Mouse (Mus musculus) neutrophil, adult 65 days (primary cell): ENCODE measurements around the gene Tbc1d17. TPM values are rescaled to one million over a fixed set of nuclear protein-coding genes. Genes with fewer than 3 reads are reported as not detected.

Experiments used
- total RNA-seq: library from RNA; stranded (reverse); gene quantifications from 2 replicates; pipeline ENCODE4 v1.2.4, GENCODE M21; 2023

Gene Tbc1d17
- total RNA-seq, result 69.2 and 85.6 TPM in 2 replicates

DNA sequence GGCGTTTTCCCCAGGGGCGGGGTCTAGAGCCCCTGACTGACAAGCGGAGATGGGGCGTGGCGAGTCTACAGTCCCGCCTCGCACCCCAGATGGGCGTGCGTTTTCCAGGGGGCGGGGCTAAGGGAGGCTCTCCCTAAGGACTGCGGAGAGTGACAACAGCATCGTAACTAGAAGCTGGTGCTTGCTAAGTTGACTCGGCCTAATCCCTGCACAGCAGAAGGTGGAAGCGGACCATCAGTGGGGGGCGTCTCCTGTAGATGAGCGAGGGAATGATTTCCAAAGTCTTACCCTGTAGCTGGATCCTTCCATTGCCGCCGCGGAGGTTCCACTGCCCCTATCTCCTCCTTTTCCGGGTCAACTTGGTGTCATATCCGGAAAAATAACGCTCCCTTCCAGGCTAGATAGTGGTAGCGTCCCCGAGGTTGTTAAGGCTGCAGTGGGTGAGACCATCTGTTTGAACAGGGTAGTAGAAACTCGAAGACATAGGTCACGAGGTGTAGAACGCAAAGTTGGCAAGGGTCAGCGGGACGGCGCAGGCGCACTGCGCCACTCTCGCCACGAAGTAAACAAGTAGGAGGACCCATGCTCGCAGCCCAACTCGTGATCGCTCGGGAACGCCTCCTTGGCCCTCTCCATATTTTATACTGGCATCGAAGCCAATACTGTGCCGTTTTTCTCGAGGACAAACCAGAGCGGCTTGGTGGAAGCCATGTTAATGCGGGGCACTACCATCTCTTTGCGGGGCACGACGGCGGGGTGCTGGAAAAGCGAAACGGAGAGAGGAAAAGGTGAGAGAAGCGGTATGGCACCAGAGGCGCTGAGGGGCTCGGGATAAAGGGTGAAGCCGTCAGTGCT is at the start of gene Tbc1d17, which contains the start of gene Akt1s1:
Gene Tbc1d17, minus strand, starts transcription at position 519 of the 855 bp plus-strand sequence.
Gene Akt1s1, plus strand, starts transcription at position 431 of the 855 bp plus-strand sequence.

DNA sequence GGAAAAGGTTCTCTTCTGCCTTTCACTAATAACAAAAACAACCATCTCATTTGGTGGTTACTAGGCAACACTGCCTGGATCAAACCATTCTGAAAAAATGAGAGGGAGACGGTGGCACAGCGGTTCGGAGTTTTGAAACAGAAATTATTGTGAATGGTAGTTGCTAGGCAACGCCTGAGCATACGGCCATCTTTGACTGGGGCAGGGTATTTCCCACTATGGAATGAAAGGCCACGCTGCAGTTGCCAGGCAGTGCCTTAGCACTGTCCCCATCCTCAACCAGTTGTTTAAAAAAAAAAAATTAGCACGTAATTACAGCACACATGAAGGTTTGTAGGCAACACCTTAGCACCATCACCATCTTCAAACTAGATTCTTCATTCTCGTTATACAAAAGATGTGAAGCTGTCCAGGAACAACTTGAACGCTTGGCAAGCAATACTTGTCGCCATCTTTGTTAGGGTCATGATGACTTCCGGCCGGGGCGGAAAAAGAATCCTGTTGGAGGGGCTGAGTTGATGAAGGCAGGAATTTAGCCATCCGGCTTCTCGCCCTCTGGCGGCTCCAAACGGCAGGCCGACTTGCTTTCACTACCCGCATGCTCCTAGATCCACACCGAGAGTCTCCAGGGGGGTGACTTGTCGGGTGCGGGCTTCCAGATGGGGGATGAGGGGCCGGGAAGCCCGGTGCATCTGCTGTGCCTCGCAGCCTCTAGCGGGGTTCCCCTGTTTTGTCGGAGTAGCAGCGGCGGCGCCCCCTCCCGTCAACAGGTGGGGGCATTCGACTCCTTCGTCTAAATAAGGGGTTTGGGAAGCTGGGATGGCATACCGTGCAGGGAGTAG is 46.9 kb upstream of the Tbc1d17 start, which contains the start of gene Fuz:
Gene Fuz, plus strand, starts transcription at position 487 of the 842 bp plus-strand sequence.

GRCm38 (mm10) chr7:44892276-44892921 is 43.5 kb upstream of the Tbc1d17 start, which contains the start of gene Med25:
Gene Med25 (minus strand): TSS chr7:44892712.

DNA sequence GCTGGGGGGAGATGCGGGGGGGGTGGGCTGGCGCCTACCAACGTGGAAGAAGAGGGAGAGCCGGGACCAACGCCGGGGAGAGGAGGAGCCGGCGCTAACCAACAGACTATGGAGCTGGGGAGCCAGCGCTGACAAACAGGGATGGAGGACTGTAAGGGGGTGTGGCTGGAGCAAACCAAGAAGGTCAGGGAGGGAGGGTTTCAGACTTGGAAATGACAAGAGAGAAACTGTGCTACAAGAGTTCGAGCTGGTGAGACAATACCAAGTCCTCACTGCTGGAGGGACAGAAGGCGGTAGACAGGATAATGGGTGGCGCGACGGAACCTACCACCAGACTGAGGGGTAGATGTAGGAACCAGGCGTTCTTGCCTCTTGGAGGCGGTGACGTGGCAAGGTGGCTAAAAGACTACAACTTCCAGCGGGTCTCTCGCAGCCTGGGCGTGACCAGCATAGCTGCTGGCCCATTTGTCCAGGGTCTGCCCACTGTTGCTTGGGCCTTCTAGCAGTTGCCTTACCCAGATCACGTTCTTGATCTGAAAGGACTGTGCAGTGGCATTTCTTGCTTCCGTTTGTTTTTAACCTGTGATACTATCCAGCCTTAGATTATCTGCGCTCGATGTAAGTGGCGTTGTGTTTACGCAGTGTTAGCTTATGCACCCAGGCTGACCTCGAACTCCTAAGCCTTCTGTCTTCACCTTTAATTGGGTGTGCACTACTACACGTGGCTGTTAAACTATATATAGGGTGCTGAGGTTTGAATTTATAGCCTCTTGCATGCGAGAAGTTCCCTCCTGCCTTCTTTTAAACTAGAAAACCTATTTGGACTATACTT is 21.0 kb upstream of the Tbc1d17 start, which contains the start of gene Ptov1:
Gene Ptov1, minus strand, starts transcription at position 92 of the 832 bp plus-strand sequence.

GRCm38 (mm10) chr7:44857042-44857552 is 8.2 kb upstream of the Tbc1d17 start, which contains the start of gene Pnkp:
Gene Pnkp (plus strand): TSS chr7:44857139.

DNA sequence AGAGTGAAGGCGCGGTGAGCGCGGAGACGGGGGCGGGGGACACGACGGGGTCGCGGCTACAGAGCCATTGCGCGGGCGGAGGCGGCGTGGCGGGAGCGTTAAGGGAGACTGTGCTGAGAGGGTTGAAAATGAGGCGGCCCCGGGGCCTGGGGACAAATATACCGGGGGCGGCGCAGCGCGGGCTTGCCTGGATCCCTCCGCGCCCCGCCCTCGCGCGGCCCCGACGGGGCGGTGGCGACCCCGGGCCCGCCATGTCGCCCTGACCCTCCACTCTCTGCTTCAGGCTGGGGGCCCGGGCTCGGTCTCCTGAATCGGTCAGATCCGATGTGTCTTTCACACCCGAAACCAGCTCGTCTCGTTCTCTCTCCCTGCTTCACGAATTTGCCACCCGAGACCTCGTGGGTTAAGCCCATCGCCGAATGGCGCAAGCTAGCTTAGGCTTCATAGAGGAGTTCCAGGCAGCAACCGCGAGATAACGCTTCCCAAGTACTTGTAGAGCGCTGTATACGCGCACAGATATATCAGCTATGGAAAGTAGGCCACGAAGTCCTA is 32.3 kb downstream of the Tbc1d17 start, which contains the start of gene Atf5:
Gene Atf5, minus strand, starts transcription at position 189 of the 552 bp plus-strand sequence.

DNA sequence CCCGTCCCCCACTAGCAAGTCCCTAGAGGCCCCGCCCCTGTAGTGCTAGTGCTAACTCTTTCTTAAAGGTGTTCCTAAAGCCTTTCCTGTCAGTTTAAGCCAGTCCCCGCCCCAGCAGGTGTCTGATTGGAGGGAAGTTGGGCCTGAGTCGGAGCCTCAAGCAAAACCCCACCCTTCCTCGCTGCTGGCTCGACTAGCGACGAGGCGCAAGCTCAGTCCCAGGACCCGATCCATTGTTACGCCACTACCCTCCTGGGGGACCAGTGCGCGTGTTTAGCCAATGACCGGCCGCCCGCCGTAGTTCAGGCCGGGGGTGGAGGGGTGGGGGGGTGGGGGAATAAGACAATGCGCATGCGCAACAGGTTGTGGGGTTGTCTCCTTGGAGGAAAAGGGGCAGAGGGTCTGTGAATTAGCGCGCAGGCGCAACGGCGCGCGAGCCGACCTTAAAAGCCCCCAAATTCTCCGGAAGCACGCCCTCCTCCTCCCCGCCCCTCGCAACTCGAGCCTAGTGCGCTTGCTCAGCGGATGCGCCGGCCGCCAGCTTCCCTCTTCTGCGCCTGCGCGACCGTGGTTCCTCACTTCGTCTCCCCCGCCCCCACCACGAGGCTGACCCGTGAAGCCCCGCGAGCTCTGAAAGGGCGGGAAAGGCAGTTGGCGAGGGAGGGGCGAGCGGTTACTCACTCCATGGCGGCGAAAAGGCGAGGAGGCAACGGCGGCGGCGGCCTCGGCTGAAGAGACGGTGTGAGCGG is 33.0 kb downstream of the Tbc1d17 start, which contains the start of the genes Nup62 and Il4i1:
Gene Nup62, plus strand, starts transcription at position 368 of the 749 bp plus-strand sequence.
Gene Il4i1, plus strand, starts transcription at position 667 of the 749 bp plus-strand sequence.

Other genes starting within 250 kb of the Tbc1d17 start
- gene Myh14, start 178.2 kb downstream of the Tbc1d17 start, total RNA-seq, result not detected in 2 replicates
- not detected in 2 replicates for gene Izumo2, start 140.3 kb downstream of the Tbc1d17 start, total RNA-seq
- gene Vrk3, start 100.7 kb downstream of the Tbc1d17 start, total RNA-seq, result 43.2 and 46.2 TPM in 2 replicates
- 0.13 and 0.98 TPM in 2 replicates for gene Zfp473, start 98.0 kb downstream of the Tbc1d17 start, total RNA-seq
- 43.7 and 56.6 TPM in 2 replicates for gene Nup62, start 33.0 kb downstream of the Tbc1d17 start, total RNA-seq
- 0.54 and 0.63 TPM in 2 replicates for gene Il4i1, start 32.7 kb downstream of the Tbc1d17 start, total RNA-seq
- 5.5 and 6.4 TPM in 2 replicates for gene Atf5, start 32.4 kb downstream of the Tbc1d17 start, total RNA-seq
- 13.8 and 19.9 TPM in 2 replicates for gene Akt1s1, start 88 bp downstream of the Tbc1d17 start, total RNA-seq
- gene Pnkp, start 8.1 kb upstream of the Tbc1d17 start, total RNA-seq, result 520 and 612 TPM in 2 replicates
- gene Ptov1, start 20.7 kb upstream of the Tbc1d17 start, total RNA-seq, result 29.4 and 29.6 TPM in 2 replicates
- gene Med25, start 43.6 kb upstream of the Tbc1d17 start, total RNA-seq, result 31.2 and 33.7 TPM in 2 replicates
- 3.1 and 3.2 TPM in 2 replicates for gene Fuz, start 47.0 kb upstream of the Tbc1d17 start, total RNA-seq
- gene Ap2a1, start 80.4 kb upstream of the Tbc1d17 start, total RNA-seq, result 64.6 and 68.6 TPM in 2 replicates
- not detected in 2 replicates for gene Tsks, start 94.1 kb upstream of the Tbc1d17 start, total RNA-seq
- 0.23 and 1.3 TPM in 2 replicates for gene Cpt1c, start 125.8 kb upstream of the Tbc1d17 start, total RNA-seq
- 48.5 and 57.0 TPM in 2 replicates for gene Prmt1, start 137.5 kb upstream of the Tbc1d17 start, total RNA-seq
- gene Irf3, start 148.6 kb upstream of the Tbc1d17 start, total RNA-seq, result 44.5 and 55.1 TPM in 2 replicates
- gene Bcl2l12, start 149.6 kb upstream of the Tbc1d17 start, total RNA-seq, result 7.3 and 7.9 TPM in 2 replicates
- gene Scaf1, start 167.3 kb upstream of the Tbc1d17 start, total RNA-seq, result 59.4 and 75.8 TPM in 2 replicates
- 7.6 and 7.8 TPM in 2 replicates for gene Rras, start 168.9 kb upstream of the Tbc1d17 start, total RNA-seq
- 15.9 and 19.2 TPM in 2 replicates for gene Prr12, start 203.8 kb upstream of the Tbc1d17 start, total RNA-seq
- gene Nosip, start 213.3 kb upstream of the Tbc1d17 start, total RNA-seq, result 32.5 and 35.9 TPM in 2 replicates
- 15.3 and 20.8 TPM in 2 replicates for gene Prrg2, start 213.6 kb upstream of the Tbc1d17 start, total RNA-seq
- gene Rcn3, start 243.1 kb upstream of the Tbc1d17 start, total RNA-seq, result 2.6 and 3.0 TPM in 2 replicates